Mouse (Mus musculus): ENCODE measurements around the gene Bmpr1a. TPM values are rescaled to one million over a fixed set of nuclear protein-coding genes. Genes with fewer than 3 reads are reported as not detected.

The Bmpr1a gene
- polyA plus RNA-seq, 1 experiment from 2014 or later = 44.9 TPM

Other genes starting within 250 kb of the Bmpr1a start
- 7.1 and 8.5 TPM in 2 replicates for gene Shld2, start 192.8 kb downstream of the Bmpr1a start, polyA plus RNA-seq (2014; fragmentation: Nextera tagmentation; extraction: Ambion mirVana)
- gene Glud1, start 192.6 kb downstream of the Bmpr1a start, polyA plus RNA-seq (2014; fragmentation: Nextera tagmentation; extraction: Ambion mirVana) = 86.0 and 95.1 TPM in 2 replicates
- gene Fam25c, start 147.9 kb downstream of the Bmpr1a start, polyA plus RNA-seq (2014; fragmentation: Nextera tagmentation; extraction: Ambion mirVana) = not detected in 2 replicates
- 123 and 152 TPM in 2 replicates for gene Sncg, start 128.6 kb downstream of the Bmpr1a start, polyA plus RNA-seq (2014; fragmentation: Nextera tagmentation; extraction: Ambion mirVana)
- 4.4 and 4.7 TPM in 2 replicates for gene Mmrn2, start 127.9 kb downstream of the Bmpr1a start, polyA plus RNA-seq (2014; fragmentation: Nextera tagmentation; extraction: Ambion mirVana)
- gene 9230112D13Rik, start 19.5 kb upstream of the Bmpr1a start, polyA plus RNA-seq (2014; fragmentation: Nextera tagmentation; extraction: Ambion mirVana) = not detected in 2 replicates
- gene Ldb3, start 85.3 kb upstream of the Bmpr1a start, polyA plus RNA-seq (2014; fragmentation: Nextera tagmentation; extraction: Ambion mirVana) = 0.28 and 0.29 TPM in 2 replicates
- not detected in 2 replicates for gene Opn4, start 96.8 kb upstream of the Bmpr1a start, polyA plus RNA-seq (2014; fragmentation: Nextera tagmentation; extraction: Ambion mirVana)
- 33.2 and 38.7 TPM in 2 replicates for gene Wapl, start 170.6 kb upstream of the Bmpr1a start, polyA plus RNA-seq (2014; fragmentation: Nextera tagmentation; extraction: Ambion mirVana)